Mouse (Mus musculus): ENCODE data around the gene Micu1.

Gene Micu1

GRCm38 (mm10) chr10:59778137-59778710 is 75.9 kb downstream of the Micu1 start:
- DNase-seq, result no peak

GRCm38 (mm10) chr10:59780698-59781097 is 78.4 kb downstream of the Micu1 start:
- no peak for DNase-seq

GRCm38 (mm10) chr10:59781205-59781931 is 79.1 kb downstream of the Micu1 start:
- DNase-seq, result no peak

DNA sequence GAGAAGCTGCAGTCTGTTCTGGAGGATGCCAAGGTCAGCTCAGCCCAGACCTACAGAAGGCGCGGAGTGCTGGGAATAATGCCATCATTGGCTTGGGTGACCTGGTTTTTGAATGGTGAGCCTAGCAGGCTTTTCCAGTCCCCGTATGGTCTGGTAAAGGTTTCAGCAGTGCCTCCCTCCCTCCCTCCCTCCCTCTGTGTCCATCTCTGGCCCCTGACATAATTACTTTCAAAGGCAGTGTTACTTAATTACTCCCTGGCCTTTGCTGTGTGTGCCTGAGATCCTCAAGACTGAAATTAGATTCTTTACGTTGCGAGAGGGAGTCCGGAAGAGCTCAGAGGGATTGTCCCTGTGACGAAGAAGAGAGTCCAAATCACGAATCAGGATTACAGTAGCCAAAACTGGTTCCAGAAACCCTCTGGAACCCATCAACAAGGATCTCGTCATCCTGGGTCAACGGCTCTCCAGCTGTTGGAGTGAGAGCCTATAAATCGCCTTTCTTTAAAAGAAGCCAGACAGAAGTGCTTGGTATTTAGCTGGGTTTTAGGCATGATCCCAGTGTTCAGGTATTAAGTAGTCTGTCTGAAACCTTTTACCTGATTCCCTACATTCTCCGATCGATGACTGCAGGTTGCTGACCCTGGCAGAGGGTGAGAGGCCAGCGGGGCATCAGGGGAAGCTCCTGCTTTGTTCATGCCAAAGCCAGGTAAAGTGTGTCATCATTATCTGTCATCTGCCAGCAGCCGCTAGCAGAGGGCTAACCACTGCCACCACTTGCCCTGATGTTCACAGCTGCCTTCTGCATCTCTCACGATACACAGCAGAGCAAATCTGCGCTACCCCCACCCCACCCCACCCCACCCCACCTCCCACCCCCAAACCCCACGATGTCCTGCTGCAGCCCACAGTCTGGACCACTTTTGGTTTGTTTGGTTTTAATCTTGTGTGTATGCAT is 82.7 kb downstream of the Micu1 start:
- DNase-seq, result no peak

DNA sequence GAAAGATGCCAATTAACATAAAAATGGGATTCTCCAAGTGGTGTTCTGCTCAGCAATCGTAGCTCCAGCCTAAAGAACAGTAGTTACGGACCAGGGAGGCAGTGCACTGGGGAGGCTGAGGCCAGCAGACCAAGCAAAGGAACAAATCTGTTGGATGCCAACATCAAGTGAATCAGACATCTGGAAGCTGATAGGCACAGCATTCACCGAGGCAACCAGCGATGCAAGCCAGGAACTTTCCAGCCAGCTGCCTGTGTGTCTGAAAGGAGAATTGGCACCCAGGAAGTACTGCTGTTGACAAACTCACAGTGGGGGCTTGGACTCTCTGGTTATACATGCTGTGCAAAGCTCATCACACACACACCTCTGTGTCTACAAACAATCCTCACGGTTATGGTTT is 84.0 kb downstream of the Micu1 start:
- DNase-seq, result no peak

- DNase-seq, result no peak
Observed at GRCm38 (mm10) chr10:59787140-59787800, 85.0 kb downstream of the Micu1 start.

DNA sequence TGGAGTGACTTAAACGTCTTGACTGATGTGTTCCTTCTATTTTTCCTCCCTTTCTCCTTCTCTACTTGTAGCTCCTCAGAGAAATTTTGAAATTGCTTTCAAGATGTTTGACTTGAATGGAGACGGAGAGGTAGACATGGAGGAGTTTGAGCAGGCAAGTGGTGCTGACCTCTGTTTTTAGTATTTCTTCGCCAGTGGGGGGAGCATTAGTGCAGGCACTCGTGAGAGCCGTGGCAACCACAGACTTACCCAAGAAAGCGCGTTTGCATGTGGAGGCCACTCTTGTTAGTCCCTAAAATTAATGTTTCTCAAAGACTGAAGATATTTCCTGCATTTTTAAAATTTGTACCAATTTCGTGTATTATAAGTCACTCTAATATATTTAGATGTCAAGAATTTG is 85.6 kb downstream of the Micu1 start:
- no peak for DNase-seq

DNA sequence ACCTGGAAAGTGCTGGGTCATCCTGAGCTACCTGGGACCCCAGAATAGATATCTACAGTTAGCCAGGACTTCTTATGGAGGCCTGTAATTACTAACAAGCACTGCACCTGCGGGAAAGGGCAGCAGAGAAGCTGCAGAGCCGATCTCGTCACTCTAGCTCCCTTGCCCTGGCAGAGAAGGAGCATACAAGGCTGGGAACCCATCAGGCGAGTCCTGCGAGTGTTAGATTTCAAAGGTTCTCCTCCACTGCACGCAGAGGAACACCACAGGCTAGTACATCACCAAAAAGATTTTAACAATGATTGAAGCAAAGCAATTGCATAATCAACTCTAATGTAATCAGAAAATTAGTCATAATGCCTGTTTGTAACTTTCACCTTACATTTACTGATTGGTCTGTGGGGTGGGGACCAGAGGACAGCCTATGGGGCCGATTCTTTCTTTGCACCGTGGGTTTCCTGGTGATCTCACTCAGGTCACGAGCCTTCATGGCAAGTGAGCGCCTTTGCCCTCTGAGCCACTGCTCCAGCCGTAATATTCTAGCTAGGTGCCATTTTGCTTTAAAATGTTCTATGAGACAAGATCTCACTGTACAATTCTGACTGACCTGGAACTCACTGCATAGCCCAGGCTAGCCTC is 88.1 kb downstream of the Micu1 start:
- no peak for DNase-seq

- DNase-seq, result peak; percentile 67
Observed at GRCm38 (mm10) chr10:59791896-59792295, 89.6 kb downstream of the Micu1 start.

DNA sequence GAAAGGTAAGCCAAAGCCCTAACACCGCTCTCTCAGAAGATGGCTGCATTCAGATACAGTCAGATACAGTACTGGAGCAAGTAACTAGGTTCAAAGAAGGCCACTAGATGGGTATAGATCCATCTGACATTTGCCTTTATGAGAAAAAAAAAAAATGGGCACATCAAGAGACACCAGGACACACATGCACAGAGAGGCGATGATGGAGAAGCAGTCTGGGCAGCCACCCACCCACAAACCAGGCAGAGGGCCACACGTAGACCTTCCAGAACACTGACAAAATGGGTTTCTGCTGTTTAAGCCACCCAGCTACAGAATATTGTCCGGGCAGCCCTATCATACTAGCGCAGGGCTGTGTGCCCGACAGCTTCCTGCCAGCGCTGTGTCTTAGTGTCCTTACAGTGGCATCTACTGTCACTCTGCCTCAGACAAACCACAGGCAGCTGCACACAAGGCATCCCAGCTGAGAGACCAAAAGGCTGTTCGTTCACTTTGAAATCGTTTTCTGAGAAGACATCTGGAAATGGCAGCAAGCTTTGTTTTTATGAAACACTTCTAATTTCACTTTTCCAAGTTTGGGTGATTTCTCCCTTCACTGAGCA is 90.4 kb downstream of the Micu1 start:
- DNase-seq, result no peak

- no peak for DNase-seq
Observed at GRCm38 (mm10) chr10:59793454-59793853, 91.2 kb downstream of the Micu1 start.

GRCm38 (mm10) chr10:59795085-59795484 is 92.8 kb downstream of the Micu1 start:
- DNase-seq, result no peak

DNA sequence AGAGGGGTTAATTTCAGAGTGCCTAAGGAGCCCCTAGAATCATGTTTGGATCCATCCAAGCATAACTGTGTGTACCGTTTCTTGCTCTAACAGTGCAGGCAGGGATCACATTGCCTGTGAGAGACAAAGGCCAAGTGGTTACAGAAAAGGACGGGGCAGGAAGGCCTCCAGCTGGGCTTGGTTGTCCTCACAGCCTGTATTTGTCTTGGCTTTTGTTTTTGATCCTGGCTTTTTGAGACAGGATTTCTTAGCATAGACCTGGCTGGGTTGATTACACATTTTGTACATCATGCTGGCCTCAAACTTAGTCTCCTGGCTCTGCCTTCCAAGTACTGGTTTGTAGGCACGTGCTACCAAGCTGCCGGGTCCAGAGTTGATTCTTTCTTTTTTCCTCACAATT is 93.6 kb downstream of the Micu1 start:
- DNase-seq, result no peak

GRCm38 (mm10) chr10:59798371-59798770 is 96.1 kb downstream of the Micu1 start:
- peak; percentile 66 for DNase-seq

DNA sequence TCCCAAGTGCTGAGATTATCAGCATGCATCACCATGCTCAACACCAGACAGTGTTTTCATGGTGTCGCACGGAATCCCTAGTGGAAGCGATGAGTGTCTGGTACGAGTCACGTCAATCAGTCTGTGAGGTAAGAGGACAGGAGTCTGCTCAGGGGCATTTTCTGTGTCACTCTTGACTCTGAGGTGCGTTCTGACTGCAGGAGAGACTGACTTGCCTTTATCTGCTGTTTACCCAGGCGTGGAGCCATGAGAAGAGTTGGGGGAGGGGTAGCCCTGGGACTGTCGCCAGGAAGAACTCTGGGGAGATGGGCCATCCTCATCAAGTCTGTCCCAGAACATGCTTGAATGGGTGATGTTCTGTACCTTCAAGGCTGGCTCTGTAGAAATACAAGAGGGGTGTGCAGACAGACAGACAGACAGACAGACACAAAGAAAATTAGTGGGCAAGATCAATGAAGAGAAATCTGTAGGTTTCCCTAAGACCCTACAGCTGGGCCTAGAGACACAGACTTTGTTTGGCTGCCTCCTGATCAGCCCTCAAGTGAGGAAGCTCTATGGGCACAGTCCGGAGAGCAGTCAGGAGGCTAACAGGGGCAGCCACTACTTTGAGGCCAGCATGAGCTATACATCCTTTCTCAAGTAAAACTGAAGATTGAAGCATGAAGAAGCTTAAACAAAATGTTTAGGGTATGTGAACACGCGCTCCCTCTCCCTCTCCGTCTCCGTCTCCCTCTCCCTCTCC is 97.2 kb downstream of the Micu1 start:
- no peak for DNase-seq

- no peak for DNase-seq
Observed at GRCm38 (mm10) chr10:59800159-59800558, 97.9 kb downstream of the Micu1 start.

DNA sequence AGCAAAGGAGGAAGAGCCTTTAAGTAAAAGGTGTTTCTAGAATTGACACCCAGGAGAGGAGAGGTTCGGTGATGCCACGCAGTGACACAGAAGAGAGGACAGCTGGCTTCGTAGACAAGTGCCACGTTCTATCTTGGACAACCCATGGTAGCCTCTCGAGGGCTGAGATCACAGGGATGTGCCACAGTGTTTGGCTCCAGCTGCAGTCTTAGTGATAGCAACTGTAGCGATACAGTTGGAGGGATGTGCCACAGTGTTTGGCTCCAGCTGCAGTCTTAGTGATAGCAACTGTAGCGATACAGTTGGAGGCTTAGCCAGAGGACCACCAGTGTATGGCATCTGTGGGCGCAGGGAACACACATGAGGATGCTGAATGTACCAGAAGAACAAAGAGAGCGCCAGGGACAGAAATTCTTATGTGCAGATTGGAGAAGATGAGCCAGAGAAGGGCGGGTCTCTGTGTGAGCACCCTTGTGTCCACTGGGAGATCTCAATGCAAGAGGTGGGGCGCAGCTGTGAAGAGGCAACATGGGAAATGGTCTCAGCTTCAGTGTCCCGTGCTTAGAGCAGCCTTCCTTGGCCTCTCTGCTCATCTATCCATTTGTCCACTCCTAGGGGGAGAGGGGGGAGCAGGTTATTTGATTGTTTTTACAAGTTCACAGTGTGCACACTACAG is 98.7 kb downstream of the Micu1 start:
- no peak for DNase-seq

DNA sequence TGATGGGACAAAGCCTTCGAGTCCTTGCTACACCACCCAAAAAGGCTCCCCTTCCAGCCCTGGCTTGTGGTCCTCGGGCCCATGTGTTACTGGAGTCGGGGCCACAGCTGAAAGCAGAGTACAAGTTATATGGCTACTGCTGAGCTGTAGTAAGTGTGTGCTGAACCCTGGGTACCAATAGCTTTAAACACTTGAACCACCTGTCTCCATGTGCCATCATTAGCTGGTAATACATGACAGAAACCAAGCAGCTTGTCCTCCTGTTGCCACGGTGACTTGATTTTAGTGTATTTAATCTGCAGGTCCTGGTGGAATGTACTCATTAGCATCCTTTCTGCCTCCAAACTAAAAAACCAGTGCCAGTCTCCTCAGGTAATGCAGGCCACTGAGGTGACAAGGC is 106.4 kb downstream of the Micu1 start:
- no peak for DNase-seq

DNA sequence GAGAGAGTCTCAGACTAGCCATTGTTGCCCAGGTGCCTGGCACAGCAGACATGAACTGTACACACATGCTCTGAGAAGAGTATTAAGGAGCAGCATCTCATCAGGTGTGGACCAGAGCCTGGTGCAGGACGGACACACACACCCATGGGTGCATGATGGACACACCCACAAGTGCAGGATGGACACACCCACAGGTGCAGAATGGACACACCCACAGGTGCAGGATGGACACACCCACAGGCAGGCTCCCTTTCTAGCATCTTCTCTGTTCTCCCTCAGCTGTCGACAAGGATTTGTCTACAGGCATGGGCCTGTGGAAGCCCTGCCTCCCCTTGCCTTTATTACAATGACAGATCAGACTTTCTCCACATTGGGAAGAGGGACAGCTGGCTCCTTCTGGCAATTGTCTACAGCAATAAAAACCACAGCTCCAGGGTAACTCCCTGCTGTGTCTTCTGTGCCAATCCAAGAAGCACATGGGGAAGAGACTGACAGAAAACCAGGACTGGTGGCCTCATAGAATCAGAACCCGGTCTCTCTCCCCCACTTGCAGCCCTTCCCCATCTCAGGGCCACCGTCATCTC is 107.8 kb downstream of the Micu1 start:
- DNase-seq, result no peak

DNA sequence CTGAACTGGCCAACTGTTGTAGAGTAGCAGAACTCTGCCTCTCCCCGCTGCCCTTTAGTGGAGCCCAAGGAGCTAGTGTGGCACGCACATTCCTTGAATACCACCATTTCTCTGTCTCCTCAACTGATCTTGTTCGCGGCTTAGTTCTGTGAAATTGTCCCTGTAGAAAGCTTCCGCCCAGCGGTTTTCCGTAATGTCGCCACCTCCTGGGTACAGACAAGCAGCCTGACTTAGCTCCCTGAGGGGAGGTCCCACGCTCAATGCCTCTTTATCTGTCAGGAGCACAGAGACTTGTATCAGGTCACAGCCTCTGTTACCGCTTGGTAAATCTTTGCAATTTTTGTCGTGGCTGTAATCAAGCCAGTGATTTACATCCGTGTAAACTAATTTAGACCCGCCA is 110.7 kb downstream of the Micu1 start:
- DNase-seq, result no peak

DNA sequence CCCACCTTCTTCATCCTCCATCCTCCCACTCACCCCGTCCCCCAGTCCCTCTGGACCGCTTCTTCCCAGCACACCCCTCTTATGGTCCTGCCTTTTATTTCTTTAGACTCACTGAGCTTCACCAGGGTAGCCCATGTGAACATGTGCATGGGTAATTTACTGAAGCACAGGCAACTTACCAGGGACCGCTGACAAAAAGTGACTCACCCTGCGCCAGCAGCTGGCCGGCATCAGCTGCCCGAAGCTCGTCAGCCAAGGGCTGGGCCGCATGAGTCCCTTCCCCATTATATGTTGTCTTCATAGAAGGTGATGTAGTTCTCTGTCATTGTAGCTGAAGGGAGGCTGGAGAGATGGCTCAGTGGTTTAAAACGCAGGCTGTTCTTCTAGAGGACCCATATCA is 111.5 kb downstream of the Micu1 start:
- DNase-seq, result no peak

Measured in kidney, adult 9 months (tissue).